Mouse (Mus musculus): ENCODE data around the gene Mmd2.

- TF ChIP-seq CTCF (IDR thresholded peaks at IDR 0.05; ENCODE audit: low read depth) (no peak), EP300 (IDR thresholded peaks at IDR 0.05; ENCODE audit: low read depth) (no peak)
Measured at GRCm38 (mm10) chr5:142549441-142549840, 59.2 kb downstream of the Mmd2 start.

Measured in heart, postnatal 0 days (tissue).